Mouse (Mus musculus): ENCODE results near the gene Gm1123.

Gene Gm1123

GRCm38 (mm10) chr9:99035575-99035974 is at the start of gene Gm1123:
Gm1123 (minus strand) TSS chr9:99035715.
- DNase-seq, result no peak

GRCm38 (mm10) chr9:99081718-99082117 is 46.2 kb upstream of the Gm1123 start:
- no peak for DNase-seq

- no peak for DNase-seq
These were observed 45.8 kb upstream of the Gm1123 start for GRCm38 (mm10) chr9:99081308-99081707.

- DNase-seq, result peak; percentile 7
These were observed 45.1 kb upstream of the Gm1123 start for GRCm38 (mm10) chr9:99080657-99081056.

- DNase-seq, result no peak
These were observed 38.9 kb upstream of the Gm1123 start for GRCm38 (mm10) chr9:99074462-99074861.

- no peak for DNase-seq
These were observed 37.0 kb upstream of the Gm1123 start for GRCm38 (mm10) chr9:99072538-99072937.

GRCm38 (mm10) chr9:99065311-99065710 is 29.8 kb upstream of the Gm1123 start:
- DNase-seq, result no peak

- peak; percentile 60 for DNase-seq
These were observed 28.7 kb upstream of the Gm1123 start for GRCm38 (mm10) chr9:99064216-99064615.

GRCm38 (mm10) chr9:99062544-99062943 is 27.0 kb upstream of the Gm1123 start:
- DNase-seq, result peak; percentile 79

- DNase-seq, result no peak
These were observed 22.2 kb upstream of the Gm1123 start for GRCm38 (mm10) chr9:99057751-99058150.

GRCm38 (mm10) chr9:99049760-99050159 is 14.2 kb upstream of the Gm1123 start:
- no peak for DNase-seq

- peak; percentile 24 for DNase-seq
These were observed 13.3 kb upstream of the Gm1123 start for GRCm38 (mm10) chr9:99048724-99049250.

- no peak for DNase-seq
These were observed 9.2 kb upstream of the Gm1123 start for GRCm38 (mm10) chr9:99044761-99045160.

GRCm38 (mm10) chr9:99042641-99043040 is 7.1 kb upstream of the Gm1123 start:
- DNase-seq, result no peak

GRCm38 (mm10) chr9:99041994-99042393 is 6.5 kb upstream of the Gm1123 start:
- no peak for DNase-seq

- DNase-seq, result no peak
These were observed 1.4 kb downstream of the Gm1123 start for GRCm38 (mm10) chr9:99034111-99034510.

- DNase-seq, result no peak
These were observed 3.5 kb downstream of the Gm1123 start for GRCm38 (mm10) chr9:99032031-99032430.

GRCm38 (mm10) chr9:99021751-99022150 is 13.8 kb downstream of the Gm1123 start:
- no peak for DNase-seq

GRCm38 (mm10) chr9:99021166-99021565 is 14.3 kb downstream of the Gm1123 start:
- DNase-seq, result no peak

GRCm38 (mm10) chr9:99017679-99018078 is 17.8 kb downstream of the Gm1123 start:
- peak; percentile 78 for DNase-seq

- DNase-seq, result no peak
These were observed 18.8 kb downstream of the Gm1123 start for GRCm38 (mm10) chr9:99016759-99017158.

- peak; percentile 25 for DNase-seq
These were observed 19.2 kb downstream of the Gm1123 start for GRCm38 (mm10) chr9:99016301-99016700.

- DNase-seq, result no peak
These were observed 25.7 kb downstream of the Gm1123 start for GRCm38 (mm10) chr9:99009898-99010199.

- DNase-seq, result no peak
These were observed 26.2 kb downstream of the Gm1123 start for GRCm38 (mm10) chr9:99009069-99009897.

GRCm38 (mm10) chr9:99001326-99001725 is 34.2 kb downstream of the Gm1123 start:
- no peak for DNase-seq
